Mouse (Mus musculus) brain, embryonic 14.5 days (tissue): ENCODE measurements around the gene Cldn34b3. TPM values are rescaled to one million over a fixed set of nuclear protein-coding genes. Genes with fewer than 3 reads are reported as not detected.
"Not testable (repeated sequence)": the region's sequence is repeated elsewhere in the genome, so short reads cannot be mapped to it uniquely, and the experiment has no call there.

Source experiments
- DNase-seq: peaks from one replicate; pipeline ENCODE4 v3.0.0-alpha.2; 2011; ENCODE audit warnings: low read depth
- polyA plus RNA-seq: library from polyadenylated mRNA; depleted of rRNA; stranded (reverse); fragments of >200 nt; gene quantifications from 2 replicates; pipeline ENCODE4 v1.2.3, GENCODE M21; 2012; rRNA removed

The Cldn34b3 gene
- not detected in 2 replicates for polyA plus RNA-seq

DNA sequence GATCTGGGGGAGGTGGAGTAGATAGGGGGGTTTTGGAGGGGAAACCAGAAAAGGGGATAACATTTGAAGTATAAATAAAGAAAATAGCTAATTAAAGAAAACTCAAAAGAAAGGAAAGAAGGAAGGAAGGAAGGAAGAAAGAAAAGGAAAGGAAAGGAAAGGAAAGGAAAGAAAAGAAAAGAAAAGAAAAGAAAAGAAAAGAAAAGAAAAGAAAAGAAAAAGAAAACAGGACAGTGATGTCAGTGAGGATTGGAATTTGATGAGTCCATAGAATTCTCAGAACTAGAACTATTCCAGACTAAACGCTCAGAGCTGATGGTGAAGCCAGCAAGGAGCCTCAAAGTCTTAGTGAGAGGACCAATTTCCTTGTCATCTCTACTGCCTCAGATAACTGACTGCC is at the start of gene Cldn34b3:
Gene Cldn34b3, plus strand, starts transcription at position 301 of the 400 bp plus-strand sequence.
- not testable (repeated sequence) for DNase-seq

Other genes starting within 250 kb of the Cldn34b3 start
- gene Cldn34b4, start 129.0 kb downstream of the Cldn34b3 start, polyA plus RNA-seq = not detected in 2 replicates